Mouse (Mus musculus) heart, embryonic 10.5 days (tissue): ENCODE data around the gene Tmem121b. TPM values are rescaled to one million over a fixed set of nuclear protein-coding genes. Genes with fewer than 3 reads are reported as not detected.

Source experiments
- DNase-seq: peaks from one replicate; pipeline ENCODE4 v3.0.0-alpha.2; 2017; ENCODE audit warnings: low spot score
- H3K27ac ChIP-seq: fragments of 300-500 bp; sonication (generic); 2 replicates; pipeline ENCODE4 v1.5.1; 2016; ENCODE audit warnings: mild to moderate bottlenecking
- H3K27me3 ChIP-seq: fragments of 300-500 bp; sonication (generic); 2 replicates; pipeline ENCODE4 v1.6.1; 2016; ENCODE audit warnings: mild to moderate bottlenecking; ENCODE audit not compliant: poor library complexity, insufficient read depth, severe bottlenecking
- H3K36me3 ChIP-seq: fragments of 300-500 bp; sonication (generic); 2 replicates; pipeline ENCODE4 v1.6.1; 2016; ENCODE audit warnings: mild to moderate bottlenecking, moderate library complexity
- H3K4me1 ChIP-seq: fragments of 300-500 bp; sonication (generic); 2 replicates; pipeline ENCODE4 v1.6.1; 2016; ENCODE audit warnings: mild to moderate bottlenecking
- H3K4me3 ChIP-seq: fragments of 300-500 bp; sonication (generic); 2 replicates; pipeline ENCODE4 v1.5.1; 2016; ENCODE audit warnings: mild to moderate bottlenecking, moderate library complexity
- H3K9me3 ChIP-seq: fragments of 300-500 bp; sonication (generic); 2 replicates; pipeline ENCODE4 v1.6.1; 2016; ENCODE audit warnings: mild to moderate bottlenecking, moderate library complexity
- WGBS: fragments of 180-500 bp; shearing (Covaris S2); methylation state at CpG from one replicate; pipeline ENCODE4 v1.1.7; 2016; 5-methylcytosine and 5-hydroxymethylcytosine counted together
- polyA plus RNA-seq: library from polyadenylated mRNA; unstranded; fragments of >200 nt; fragmentation: Nextera tagmentation; extraction: Ambion mirVana; gene quantifications from 2 replicates; pipeline ENCODE4 v1.2.1, GENCODE M21; 2016

Gene Tmem121b
- polyA plus RNA-seq, 1 experiment from 2014 or later = 0.03 TPM

DNA sequence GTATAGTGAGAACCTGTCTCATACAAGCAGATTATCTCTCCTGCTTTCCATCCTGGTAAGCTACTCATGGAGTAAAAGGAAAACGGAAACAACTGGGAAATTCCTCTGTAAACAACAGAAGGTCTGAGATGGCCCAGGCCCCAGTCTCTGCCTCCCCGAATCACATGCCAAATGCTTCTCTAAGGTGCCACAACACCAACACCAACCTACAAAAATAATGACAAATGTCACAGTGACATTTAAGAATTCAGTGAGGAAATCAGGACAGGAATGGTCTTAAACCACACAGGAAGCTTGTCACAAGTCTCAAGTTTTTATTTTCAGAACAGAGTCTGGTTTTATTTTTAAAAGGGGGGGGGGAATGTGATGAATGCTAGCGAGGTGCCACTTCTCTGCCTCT, 5.0 kb downstream of the Tmem121b start:
- no peak overlapping the region for H3K27ac ChIP-seq
- no peaks in the 10 kb centered on the region for H3K9me3 ChIP-seq
- WGBS = 51% methylated on average over 3 of the region's 3 CpGs
- H3K27me3 ChIP-seq = peaks cover 50% of the 10 kb centered on the region
- H3K36me3 ChIP-seq = no peaks in the 10 kb centered on the region
- no peak overlapping the region for H3K4me3 ChIP-seq
- peaks cover 26% of the 10 kb centered on the region for H3K4me1 ChIP-seq
- DNase-seq = no peak

DNA sequence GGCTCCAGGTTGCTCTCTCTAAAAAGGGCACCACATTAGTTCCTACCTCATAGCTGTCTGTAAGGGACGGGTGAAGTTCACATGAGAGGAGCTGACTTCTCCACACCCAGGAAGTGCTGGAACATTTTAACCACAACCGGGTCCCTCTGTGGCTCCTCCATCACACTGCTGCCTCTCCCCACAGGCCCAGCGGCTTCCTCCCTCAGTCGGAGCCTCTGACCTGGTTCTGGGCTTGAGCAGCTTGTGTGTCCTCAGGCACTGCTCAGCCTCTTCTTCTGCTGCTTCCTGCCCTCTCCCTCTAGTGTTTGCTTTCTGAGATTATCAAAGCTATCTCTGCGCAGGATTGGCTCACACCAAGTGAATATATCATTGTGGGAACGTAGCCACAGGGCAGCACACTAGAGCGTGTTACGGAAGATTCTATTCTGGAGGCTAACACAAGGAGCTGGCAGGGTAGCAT, 7.5 kb downstream of the Tmem121b start:
- DNase-seq = no peak
- Histone ChIP-seq H3K36me3 (peaks cover 8% of the 10 kb centered on the region), H3K4me3 (no peak overlapping the region), H3K9me3 (no peaks in the 10 kb centered on the region), H3K4me1 (peaks cover 15% of the 10 kb centered on the region), H3K27me3 (peaks cover 24% of the 10 kb centered on the region), H3K27ac (no peak overlapping the region)
- 63% methylated on average over 8 of the region's 8 CpGs for WGBS

DNA sequence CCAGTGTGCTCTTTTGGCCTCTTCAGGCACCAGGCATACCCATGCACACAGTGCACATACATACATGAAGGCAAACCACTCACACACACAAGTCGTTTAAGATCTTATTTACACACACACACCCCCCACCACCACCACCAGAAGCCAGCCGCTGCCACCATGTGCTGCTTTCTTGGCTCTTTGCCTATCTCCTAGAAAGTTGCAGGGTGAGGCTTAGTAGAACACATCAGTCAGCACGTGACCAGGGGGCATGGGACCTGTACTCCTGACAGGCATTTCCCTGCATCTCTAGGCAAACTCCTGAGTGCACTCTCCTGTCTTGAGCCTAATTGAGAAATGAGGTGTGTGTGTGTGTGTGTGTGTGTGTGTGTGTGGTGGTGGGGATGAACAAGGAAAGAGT, 8.6 kb downstream of the Tmem121b start:
- Histone ChIP-seq H3K36me3 (peaks cover 8% of the 10 kb centered on the region), H3K27ac (no peak overlapping the region), H3K27me3 (peaks cover 14% of the 10 kb centered on the region), H3K4me3 (no peak overlapping the region), H3K4me1 (peaks cover 15% of the 10 kb centered on the region), H3K9me3 (no peaks in the 10 kb centered on the region)
- DNase-seq = peak; percentile 72
- WGBS = 64% methylated on average over 3 of the region's 3 CpGs

DNA sequence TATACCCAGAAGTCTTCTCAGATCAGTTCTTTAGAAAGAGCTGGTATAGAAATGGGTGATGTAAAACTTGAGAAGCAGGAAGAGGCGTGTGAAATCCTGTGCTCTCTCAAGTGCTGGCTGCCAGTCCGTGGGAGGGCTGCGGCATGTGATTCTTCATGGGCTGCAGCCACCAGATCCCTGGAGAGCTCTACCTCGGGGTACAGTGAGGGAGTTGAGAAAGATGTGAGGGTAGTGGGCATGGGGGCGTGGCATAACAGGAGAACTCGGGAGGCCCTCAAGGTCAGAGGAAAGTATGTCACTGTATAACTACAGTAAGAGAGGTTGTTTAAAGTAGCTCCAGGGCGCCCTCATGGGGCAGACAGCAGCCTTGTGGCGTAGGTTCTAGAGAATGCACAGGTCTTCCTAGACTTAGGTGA, 10.4 kb downstream of the Tmem121b start:
- 28% methylated on average over 8 of the region's 8 CpGs for WGBS
- peak overlapping the region; percentile 57 for H3K27ac ChIP-seq
- DNase-seq = no peak
- H3K4me3 ChIP-seq = 0 out of 2 replicates have a peak overlapping the region, but pooled peaks have one; percentile 25
- peaks cover 8% of the 10 kb centered on the region for H3K36me3 ChIP-seq
- H3K9me3 ChIP-seq = no peaks in the 10 kb centered on the region
- H3K27me3 ChIP-seq = peaks cover 8% of the 10 kb centered on the region; the same call in 1 of the 2 replicates
- H3K4me1 ChIP-seq = peaks cover 13% of the 10 kb centered on the region

DNA sequence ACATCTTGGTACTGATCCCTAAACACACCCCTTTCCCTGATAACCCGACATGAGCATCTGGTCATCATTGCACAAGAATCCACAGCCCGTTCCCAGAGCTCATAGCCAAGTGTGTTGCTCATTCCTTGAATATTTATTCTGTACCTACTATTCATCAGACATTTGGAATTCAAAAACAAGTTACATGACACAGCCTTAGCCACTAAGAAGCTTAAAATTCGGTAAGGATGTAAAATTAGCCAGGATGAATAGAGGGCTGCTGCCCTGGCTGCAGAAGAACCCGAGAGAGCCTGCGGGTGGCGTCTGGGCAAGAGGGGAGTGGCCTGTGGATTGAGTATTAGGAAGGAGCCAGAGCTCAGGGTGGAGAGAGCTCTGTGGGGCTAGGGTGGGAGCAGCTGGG, 10.9 kb downstream of the Tmem121b start:
- Histone ChIP-seq H3K27me3 (peaks cover 8% of the 10 kb centered on the region; the same call in 1 of the 2 replicates), H3K4me3 (no peak overlapping the region), H3K9me3 (no peaks in the 10 kb centered on the region), H3K4me1 (peaks cover 13% of the 10 kb centered on the region), H3K36me3 (peaks cover 8% of the 10 kb centered on the region), H3K27ac (peak overlapping the region; percentile 57)
- 37% methylated on average over 6 of the region's 6 CpGs for WGBS
- DNase-seq = no peak

DNA sequence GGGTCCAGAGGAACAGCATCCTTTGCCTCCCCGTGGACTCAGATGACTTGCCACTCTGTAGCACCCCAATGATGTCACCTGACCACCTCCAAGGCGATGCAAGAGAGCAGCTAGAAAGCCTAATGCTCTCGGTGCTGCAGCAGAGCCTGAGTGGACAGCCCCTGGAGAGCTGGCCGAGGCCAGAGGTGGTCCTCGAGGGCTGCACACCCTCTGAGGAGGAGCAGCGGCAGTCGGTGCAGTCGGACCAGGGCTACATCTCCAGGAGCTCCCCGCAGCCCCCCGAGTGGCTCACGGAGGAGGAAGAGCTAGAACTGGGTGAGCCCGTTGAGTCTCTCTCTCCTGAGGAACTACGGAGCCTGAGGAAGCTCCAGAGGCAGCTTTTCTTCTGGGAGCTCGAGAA, 11.6 kb downstream of the Tmem121b start:
- WGBS = 90% methylated on average over 14 of the region's 14 CpGs
- peaks cover 13% of the 10 kb centered on the region for H3K4me1 ChIP-seq
- no peaks in the 10 kb centered on the region for H3K9me3 ChIP-seq
- H3K4me3 ChIP-seq = no peak overlapping the region
- no peak overlapping the region for H3K27ac ChIP-seq
- peaks cover 8% of the 10 kb centered on the region; the same call in 1 of the 2 replicates for H3K27me3 ChIP-seq
- no peak for DNase-seq
- peaks cover 8% of the 10 kb centered on the region for H3K36me3 ChIP-seq

DNA sequence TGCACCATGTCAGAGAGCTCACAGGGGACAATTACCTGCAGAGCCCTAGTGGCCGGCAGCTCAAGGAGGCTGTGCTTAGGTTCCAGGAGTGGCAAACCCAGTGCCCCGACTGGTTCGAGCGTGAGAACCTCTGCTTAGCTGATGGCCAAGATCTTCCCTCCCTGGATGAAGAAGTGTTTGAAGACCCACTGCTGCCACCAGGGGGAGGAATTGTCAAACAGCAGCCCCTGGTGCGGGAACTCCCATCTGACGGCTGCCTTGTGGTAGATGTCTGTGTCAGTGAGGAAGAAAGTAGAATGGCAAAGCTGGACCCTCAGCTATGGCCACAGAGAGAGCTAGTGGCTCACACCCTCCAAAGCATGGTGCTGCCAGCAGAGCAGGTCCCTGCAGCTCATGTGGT, 12.1 kb downstream of the Tmem121b start:
- peaks cover 13% of the 10 kb centered on the region for H3K4me1 ChIP-seq
- WGBS = 89% methylated on average over 6 of the region's 6 CpGs

DNA sequence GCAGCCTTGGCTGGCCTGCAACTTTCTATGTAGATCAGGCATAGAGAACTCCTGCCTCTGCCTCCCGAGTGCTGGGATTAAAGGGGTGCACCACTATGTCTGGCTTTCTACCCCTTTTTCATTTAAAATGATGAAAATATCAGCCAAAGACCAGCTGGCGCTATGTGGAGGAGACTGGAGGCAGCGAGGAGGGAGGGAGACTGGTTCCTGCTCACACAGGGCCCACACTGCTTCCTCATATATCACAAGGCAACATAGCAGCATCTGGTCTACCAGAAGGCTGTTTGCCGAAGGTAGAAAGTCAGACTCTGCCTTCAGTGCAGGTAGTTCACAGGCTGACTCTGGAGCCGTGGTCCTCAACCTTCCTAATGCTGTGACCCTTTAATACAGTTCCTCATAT, 13.2 kb downstream of the Tmem121b start:
- Histone ChIP-seq H3K27ac (no peak overlapping the region), H3K27me3 (peaks cover 3% of the 10 kb centered on the region; the same call in 1 of the 2 replicates), H3K9me3 (no peaks in the 10 kb centered on the region), H3K4me1 (peaks cover 13% of the 10 kb centered on the region), H3K36me3 (peaks cover 8% of the 10 kb centered on the region), H3K4me3 (no peak overlapping the region)
- no peak for DNase-seq
- WGBS = 89% methylated on average over 5 of the region's 5 CpGs

More for the DNA sequence above, 12.1 kb downstream of the Tmem121b start:
- peaks cover 8% of the 10 kb centered on the region; the same call in 1 of the 2 replicates for H3K27me3 ChIP-seq
- H3K4me3 ChIP-seq = no peak overlapping the region
- no peak overlapping the region for H3K27ac ChIP-seq
- peaks cover 8% of the 10 kb centered on the region for H3K36me3 ChIP-seq
- no peaks in the 10 kb centered on the region for H3K9me3 ChIP-seq
- no peak for DNase-seq

DNA sequence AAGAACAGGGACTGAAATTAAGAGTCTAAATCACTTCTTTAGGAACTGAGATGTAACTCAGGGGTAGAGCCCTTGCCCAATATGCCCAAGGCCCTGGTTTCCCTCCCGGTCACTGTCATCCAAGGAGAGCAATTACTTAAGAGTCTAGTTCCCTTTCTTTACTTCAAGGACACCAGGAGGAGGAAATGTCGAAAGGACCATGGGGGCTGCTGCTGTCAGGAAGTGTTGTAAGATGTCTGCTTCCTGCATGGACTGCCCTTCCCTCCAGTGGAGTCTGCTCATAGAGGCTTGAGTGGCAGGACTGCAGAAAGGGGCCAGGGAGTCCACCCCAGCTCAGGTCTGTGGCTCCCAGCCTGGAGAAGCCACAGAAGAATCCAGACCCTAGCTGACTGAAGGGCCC, 14.3 kb downstream of the Tmem121b start:
- Histone ChIP-seq H3K9me3 (no peaks in the 10 kb centered on the region), H3K27ac (no peak overlapping the region), H3K4me3 (no peak overlapping the region), H3K36me3 (peaks cover 8% of the 10 kb centered on the region), H3K27me3 (0 out of 2 replicates have a peak, but pooled peaks cover 3% of the 10 kb centered on the region), H3K4me1 (peaks cover 13% of the 10 kb centered on the region)
- DNase-seq = no peak
- 69% methylated on average over 2 of the region's 2 CpGs for WGBS

DNA sequence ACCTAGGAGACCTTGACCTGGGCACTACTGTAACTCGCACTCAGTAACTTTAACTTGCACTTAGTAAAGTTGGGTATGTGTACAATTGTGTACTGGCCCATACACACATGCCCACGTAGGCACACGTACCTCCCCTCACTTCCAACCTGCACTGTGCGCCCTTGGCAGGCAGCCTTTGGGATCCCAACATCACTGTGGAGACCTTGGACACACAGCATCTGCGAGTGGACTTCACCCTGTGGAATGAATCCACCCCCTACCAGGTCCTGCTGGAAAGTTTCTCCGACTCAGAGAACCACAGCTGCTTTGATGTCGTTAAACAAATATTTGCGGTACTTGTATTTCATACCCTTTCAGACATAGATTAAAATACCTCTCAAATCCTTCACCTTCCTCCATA, 18.3 kb downstream of the Tmem121b start:
- Histone ChIP-seq H3K36me3 (no peaks in the 10 kb centered on the region), H3K9me3 (no peaks in the 10 kb centered on the region), H3K4me3 (no peak overlapping the region), H3K27me3 (0 out of 2 replicates have a peak, but pooled peaks cover 3% of the 10 kb centered on the region), H3K4me1 (peaks cover 28% of the 10 kb centered on the region), H3K27ac (no peak overlapping the region)
- 85% methylated on average over 8 of the region's 8 CpGs for WGBS
- DNase-seq = no peak

DNA sequence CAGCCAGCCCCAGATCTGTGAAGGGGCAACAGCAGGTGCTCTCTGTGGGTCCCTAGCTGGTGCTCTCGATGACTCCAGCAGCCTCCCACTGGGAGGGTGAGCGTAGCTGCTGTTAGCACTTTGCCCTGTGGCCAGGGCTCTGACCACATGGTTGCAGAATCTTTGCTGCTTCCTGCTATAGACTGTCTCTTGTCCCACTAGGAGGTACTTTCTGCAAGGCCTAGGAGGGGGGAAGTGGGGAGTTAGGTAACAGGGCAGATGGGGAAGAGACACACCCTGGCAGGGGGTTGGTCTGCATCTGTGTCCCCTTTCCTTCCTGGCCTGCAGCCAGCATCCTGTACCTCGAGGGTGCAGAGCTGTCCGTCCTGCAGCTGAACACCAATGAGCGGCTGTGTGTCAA, 20.2 kb downstream of the Tmem121b start:
- no peak for DNase-seq
- 37% methylated on average over 5 of the region's 5 CpGs for WGBS
- Histone ChIP-seq H3K4me3 (no peak overlapping the region), H3K27me3 (0 out of 2 replicates have a peak, but pooled peaks cover 3% of the 10 kb centered on the region), H3K4me1 (peaks cover 38% of the 10 kb centered on the region), H3K36me3 (no peaks in the 10 kb centered on the region), H3K9me3 (no peaks in the 10 kb centered on the region), H3K27ac (peak overlapping the region; percentile 6; the same call in 1 of the 2 replicates)

DNA sequence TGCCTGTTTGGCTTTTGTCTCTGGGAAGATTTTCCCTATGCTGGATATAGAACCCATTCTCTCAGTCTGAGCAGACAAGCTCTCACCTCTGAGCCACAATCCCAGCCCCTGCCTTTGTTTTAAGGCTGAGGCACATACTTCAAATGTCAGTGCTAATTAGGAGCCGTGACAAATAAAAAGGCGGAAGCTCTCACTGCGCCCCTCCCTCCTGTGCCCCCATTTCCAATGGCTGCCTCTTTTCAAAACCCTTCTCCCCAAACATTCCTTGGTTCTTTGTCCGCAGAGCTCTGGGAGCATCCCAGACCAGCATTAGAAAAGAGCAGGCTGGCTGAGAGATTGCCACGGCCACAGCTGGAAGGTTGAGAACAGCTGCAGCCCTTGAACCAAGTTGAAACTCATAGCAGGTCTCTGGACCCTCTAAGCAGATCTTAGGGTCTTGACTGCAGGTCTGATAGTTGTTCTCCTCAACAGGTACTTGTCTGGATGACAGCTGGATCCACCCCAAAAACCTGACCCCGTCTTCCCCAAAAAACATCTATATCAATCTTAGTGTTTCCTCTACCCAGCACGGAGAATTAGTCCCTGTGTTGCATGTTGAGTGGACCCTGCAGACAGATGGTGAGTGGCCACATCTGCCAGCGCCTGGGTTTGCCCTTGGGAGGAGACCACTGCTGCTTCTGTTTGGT, 21.0 kb downstream of the Tmem121b start:
- WGBS = 33% methylated on average over 8 of the region's 8 CpGs
- DNase-seq = no peak
- Histone ChIP-seq H3K27me3 (0 out of 2 replicates have a peak, but pooled peaks cover 3% of the 10 kb centered on the region), H3K27ac (peak overlapping the region; percentile 63), H3K4me1 (peaks cover 38% of the 10 kb centered on the region), H3K4me3 (no peak overlapping the region), H3K9me3 (no peaks in the 10 kb centered on the region), H3K36me3 (no peaks in the 10 kb centered on the region)

DNA sequence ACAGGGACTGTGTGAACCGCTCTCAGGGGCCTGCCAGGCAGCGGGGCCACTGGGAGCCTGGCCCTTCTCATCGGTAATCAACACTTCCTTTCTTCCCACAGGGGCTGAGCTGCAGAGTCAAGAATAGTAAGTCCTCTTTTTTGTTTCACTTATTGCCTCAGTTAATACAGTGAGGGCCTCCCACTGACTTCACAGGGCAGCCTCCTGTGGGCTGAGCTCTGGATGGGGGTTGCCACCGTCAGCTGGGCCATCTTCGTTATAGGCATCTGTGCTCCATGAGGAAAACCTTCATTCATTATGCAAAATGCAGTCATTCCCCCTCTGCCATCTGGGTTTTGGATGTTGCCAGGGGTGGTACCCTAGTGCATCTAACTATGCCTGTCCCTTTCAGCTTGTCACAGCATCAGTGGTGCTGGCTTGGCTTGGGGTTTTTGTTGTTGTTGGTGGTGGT, 21.6 kb downstream of the Tmem121b start:
- Histone ChIP-seq H3K27me3 (0 out of 2 replicates have a peak, but pooled peaks cover 3% of the 10 kb centered on the region), H3K4me3 (0 out of 2 replicates have a peak overlapping the region, but pooled peaks have one; percentile 10), H3K27ac (peak overlapping the region; percentile 63), H3K9me3 (no peaks in the 10 kb centered on the region), H3K4me1 (peaks cover 38% of the 10 kb centered on the region), H3K36me3 (no peaks in the 10 kb centered on the region)
- no peak for DNase-seq
- 5% methylated on average over 5 of the region's 5 CpGs for WGBS
